Mouse (Mus musculus) left cerebral cortex, postnatal 4 days (tissue): ENCODE measurements around the gene Gm5767. TPM values are rescaled to one million over a fixed set of nuclear protein-coding genes. Genes with fewer than 3 reads are reported as not detected.
A peak's percentile ranks its signal among the peaks of the same experiment; 100 is the strongest.
"Not testable (repeated sequence)": the region's sequence is repeated elsewhere in the genome, so short reads cannot be mapped to it uniquely, and the experiment has no call there.

ENCODE experiments used
- DNase-seq: peaks from one replicate; pipeline ENCODE4 v3.0.0-alpha.2; 2022
- intact Hi-C: fragments of 180-260 bp; cut with DNase I; formaldehyde crosslinking; loops from one replicate; pipeline ENCODE4 v1.15.1; 2025
- total RNA-seq, 2 experiments: library from RNA; stranded (reverse); gene quantifications; 2 replicates each; pipeline ENCODE4 v1.2.3; 2021

Gm5767 gene
- total RNA-seq, 2 experiments from 2014 or later, result not detected

- intact Hi-C loops, result loop anchor here (5.0 kb wide), 1 partner anchor 161 kb away; no protein-coding TSS in a partner anchor
- DNase-seq, result no peak
Measured at GRCm38 (mm10) chr16:8691206-8691605, 10.6 kb downstream of the Gm5767 start.

- DNase-seq, result no peak
- intact Hi-C loops, result no loop called here
Measured at GRCm38 (mm10) chr16:8699556-8699955, 19.0 kb downstream of the Gm5767 start.

- DNase-seq, result peak; percentile 56
- intact Hi-C loops, result no loop called here
Measured at GRCm38 (mm10) chr16:8700586-8700985, 20.0 kb downstream of the Gm5767 start.

GRCm38 (mm10) chr16:8711998-8712397, 31.4 kb downstream of the Gm5767 start:
- no peak for DNase-seq
- intact Hi-C loops, result no loop called here

- DNase-seq, result no peak
- intact Hi-C loops, result no loop called here
Measured at GRCm38 (mm10) chr16:8714851-8715250, 34.3 kb downstream of the Gm5767 start.

GRCm38 (mm10) chr16:8715513-8716080, 35.0 kb downstream of the Gm5767 start:
- intact Hi-C loops, result no loop called here
- DNase-seq, result no peak

GRCm38 (mm10) chr16:8716300-8716699, 35.7 kb downstream of the Gm5767 start:
- intact Hi-C loops, result no loop called here
- DNase-seq, result no peak

- intact Hi-C loops, result no loop called here
Measured at GRCm38 (mm10) chr16:8717744-8718143, 37.2 kb downstream of the Gm5767 start.

GRCm38 (mm10) chr16:8720447-8720846, 39.9 kb downstream of the Gm5767 start:
- intact Hi-C loops, result no loop called here
- DNase-seq, result no peak

More at GRCm38 (mm10) chr16:8717744-8718143, 37.2 kb downstream of the Gm5767 start:
- no peak for DNase-seq

GRCm38 (mm10) chr16:8724031-8724430, 43.5 kb downstream of the Gm5767 start:
- intact Hi-C loops, result no loop called here
- DNase-seq, result no peak

- intact Hi-C loops, result no loop called here
- no peak for DNase-seq
Measured at GRCm38 (mm10) chr16:8725807-8726206, 45.2 kb downstream of the Gm5767 start.

- DNase-seq, result no peak
- intact Hi-C loops, result no loop called here
Measured at GRCm38 (mm10) chr16:8728111-8728748, 47.7 kb downstream of the Gm5767 start.

- intact Hi-C loops, result no loop called here
- DNase-seq, result no peak
Measured at GRCm38 (mm10) chr16:8731630-8732029, 51.1 kb downstream of the Gm5767 start.

- intact Hi-C loops, DNase-seq: not testable (repeated sequence)
Measured at GRCm38 (mm10) chr16:8732450-8732849, 51.9 kb downstream of the Gm5767 start.

Other genes starting within 250 kb of the Gm5767 start
- 10 to 100 TPM; 46.7 to 50.9 TPM for gene Mettl22, start 210.0 kb upstream of the Gm5767 start, total RNA-seq
- 10 to 100 TPM; 53.4 to 67.4 TPM for gene Abat, start 167.3 kb upstream of the Gm5767 start, total RNA-seq
- gene Pmm2, start 43.1 kb upstream of the Gm5767 start, total RNA-seq, result 10 to 100 TPM; 41.4 to 42.9 TPM
- 10 to 100 TPM; 14.3 TPM for gene Tmem186, start 43.1 kb upstream of the Gm5767 start, total RNA-seq
- 10 to 100 TPM; 54.3 to 60.3 TPM for gene Carhsp1, start 8.6 kb upstream of the Gm5767 start, total RNA-seq
- 100 to 1,000 TPM; 184 to 190 TPM for gene Usp7, start 111.5 kb downstream of the Gm5767 start, total RNA-seq
- 100 to 1,000 TPM; 127 TPM for gene 1810013L24Rik, start 149.3 kb downstream of the Gm5767 start, total RNA-seq